Mouse (Mus musculus): ENCODE results near the gene Gmfb.
"Not testable (repeated sequence)": the region's sequence is repeated elsewhere in the genome, so short reads cannot be mapped to it uniquely, and the experiment has no call there.

Gene Gmfb

DNA sequence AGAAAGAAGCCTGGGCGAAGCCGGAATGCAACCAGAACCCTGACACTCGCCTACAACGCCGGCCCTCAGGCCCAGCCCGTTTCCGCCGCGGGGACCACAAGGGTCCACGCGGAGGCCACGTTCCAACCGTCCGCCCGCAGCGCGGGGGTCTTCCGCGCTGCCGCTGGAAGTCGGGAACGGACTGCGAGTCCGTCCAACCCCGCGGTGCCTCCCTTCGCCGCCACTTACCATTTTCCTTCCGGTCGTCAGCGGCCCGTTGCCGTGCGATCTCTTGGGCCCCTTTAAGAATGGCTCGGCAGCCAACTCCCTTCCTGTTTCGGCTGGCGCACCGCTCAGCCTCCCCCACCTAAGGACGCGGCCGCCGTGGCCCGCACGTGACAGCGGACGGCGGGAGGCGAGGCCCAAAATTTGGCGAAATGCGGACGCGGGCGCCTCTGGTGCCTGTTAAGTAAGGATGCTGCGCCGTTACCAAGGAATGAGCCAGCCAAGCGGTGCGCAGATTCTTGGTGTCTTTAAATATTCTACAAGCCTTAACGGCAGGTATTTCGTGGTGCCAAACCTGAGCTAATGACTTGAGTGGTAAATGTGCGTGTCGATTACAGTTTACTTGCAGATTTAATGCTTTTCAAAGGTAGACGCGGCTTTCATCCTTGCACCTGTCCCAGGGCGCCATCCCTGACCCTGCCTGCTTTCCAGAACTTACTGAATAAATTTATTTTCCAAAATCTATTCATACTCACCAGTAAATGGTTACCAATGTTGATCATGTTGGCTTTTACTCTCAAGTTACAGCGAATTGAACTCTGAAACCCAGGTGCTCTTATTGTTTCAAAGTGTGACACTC lies at the start of gene Gmfb:
Gmfb (minus strand) TSS at position 370 of the 844 bp plus-strand sequence.
- peak; percentile 94 to 97 for DNase-seq (ENCODE audit: low spot score in 2 of 2)

DNA sequence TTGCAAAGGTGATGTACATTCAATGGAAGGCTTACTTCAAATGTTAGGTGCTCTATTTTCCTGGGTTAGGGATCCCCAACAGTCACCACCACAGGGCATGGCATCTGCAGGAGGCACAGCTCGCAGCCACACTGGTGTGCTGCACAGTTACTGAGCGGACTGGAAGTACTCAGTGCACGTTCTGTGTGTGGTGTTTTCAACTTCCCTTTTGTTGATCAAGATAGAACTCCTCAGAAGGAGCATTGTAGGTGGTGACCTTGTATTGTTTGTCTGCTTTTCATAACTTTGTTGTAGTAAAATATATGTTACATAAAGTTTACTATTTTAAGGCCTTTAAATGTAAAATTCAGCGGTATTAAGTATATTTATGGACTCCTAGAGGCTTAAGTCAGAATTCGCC lies 40.9 kb upstream of the Gmfb start:
- DNase-seq (ENCODE audit: low spot score in 2 of 2), result no peak

DNA sequence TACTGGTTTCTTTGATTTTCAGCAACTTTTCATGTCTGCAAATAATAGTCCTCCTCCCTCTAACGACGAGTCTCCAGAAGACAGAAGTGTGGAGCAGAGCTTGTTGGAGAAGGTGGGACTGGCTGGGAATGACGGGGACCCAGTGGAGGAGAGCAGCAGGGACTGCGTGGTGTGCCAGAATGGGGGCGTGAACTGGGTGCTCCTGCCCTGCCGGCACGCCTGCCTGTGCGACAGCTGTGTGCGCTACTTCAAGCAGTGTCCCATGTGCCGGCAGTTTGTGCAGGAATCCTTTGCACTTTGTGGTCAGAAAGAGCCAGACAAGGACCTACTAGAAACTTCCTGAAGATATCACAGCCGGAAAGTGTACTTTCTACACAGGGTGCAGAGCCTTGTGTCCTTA lies 31.6 kb upstream of the Gmfb start:
- DNase-seq (ENCODE audit: low spot score in 2 of 2), result no peak

DNA sequence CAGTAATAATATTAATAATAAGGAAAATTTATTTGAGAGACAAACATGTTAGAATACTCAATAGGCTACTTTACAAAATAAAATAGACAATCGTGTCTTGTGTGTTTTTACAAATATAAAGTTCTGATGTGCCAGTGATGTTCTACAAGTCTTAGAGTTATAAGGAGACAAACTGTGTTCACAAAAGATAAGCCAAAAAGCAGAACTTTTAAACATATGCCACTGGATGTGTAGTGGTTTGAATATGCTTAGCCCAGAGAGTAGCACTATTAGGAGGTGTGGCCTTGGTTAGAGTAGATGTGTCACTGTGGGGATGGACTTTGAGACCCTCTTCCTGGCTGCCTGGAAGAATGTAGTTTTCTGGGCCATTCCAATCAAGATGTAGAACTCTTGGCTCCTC lies 27.7 kb upstream of the Gmfb start:
- DNase-seq (ENCODE audit: low spot score in 2 of 2), result no peak

DNA sequence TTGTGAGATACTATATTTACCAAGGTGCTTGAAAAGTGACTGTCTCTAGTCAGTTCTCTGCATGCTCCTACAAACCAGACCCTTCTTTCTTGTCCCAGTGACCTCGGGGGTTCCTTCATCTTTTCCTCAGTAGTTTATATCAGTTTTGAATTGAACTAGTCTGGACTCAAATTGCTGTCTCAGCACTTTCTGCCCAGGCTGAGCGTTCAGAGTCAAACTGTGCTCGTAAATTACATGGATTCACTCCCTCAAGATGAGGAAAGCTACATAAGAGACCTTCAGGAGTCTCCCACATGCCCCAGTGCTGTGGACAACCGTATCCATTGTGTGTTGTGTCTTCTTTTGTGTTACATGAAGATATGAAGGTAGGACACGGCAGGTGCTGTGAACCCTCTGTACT lies 26.7 kb upstream of the Gmfb start:
- DNase-seq (ENCODE audit: low spot score in 2 of 2), result no peak

DNA sequence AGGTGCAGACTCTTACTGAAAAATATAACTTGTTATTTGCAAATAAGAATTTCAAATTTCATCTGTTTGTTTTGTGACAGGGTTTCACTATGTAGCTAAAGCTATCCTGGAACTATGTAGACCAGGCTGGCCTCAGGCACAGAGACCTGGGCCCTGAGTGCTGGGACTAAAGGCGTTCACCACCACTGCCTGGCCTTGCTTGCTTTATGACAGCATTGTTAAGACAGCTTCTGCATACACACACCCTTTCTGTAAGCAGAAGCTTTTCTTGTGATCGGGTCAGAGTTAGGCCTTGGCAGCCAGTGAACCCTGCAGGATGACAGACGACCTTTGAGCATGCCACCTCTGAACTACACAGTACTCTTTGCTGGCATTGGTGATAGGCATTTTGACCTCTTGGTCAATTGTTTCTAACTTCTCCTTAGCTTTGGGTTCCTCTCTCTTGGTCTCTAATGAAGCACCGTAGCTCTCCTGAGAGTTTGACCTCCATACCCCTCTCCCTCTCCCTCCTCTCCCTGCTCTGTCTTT lies 26.1 kb upstream of the Gmfb start:
- no peak for DNase-seq (ENCODE audit: low spot score in 2 of 2)

DNA sequence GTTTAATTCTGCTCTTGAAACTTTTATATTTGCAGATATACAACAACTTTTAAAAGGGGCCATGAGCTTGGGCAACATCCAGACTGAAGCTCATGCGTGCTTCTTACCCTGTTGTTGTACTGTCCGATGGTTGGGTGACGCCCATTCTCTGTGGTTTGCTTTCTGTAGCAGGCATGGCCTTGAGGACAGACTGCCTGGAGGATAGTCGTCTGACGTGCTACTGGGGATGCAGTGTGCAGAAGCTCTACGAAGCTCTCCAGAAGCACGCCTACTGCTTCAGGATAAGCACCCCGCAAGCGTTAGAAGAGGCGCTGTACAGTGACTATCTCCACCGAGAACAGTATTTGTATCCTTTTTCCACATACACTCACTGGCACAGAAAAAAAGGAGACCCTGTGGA lies 23.7 kb upstream of the Gmfb start:
- DNase-seq (ENCODE audit: low spot score in 2 of 2), result no peak

DNA sequence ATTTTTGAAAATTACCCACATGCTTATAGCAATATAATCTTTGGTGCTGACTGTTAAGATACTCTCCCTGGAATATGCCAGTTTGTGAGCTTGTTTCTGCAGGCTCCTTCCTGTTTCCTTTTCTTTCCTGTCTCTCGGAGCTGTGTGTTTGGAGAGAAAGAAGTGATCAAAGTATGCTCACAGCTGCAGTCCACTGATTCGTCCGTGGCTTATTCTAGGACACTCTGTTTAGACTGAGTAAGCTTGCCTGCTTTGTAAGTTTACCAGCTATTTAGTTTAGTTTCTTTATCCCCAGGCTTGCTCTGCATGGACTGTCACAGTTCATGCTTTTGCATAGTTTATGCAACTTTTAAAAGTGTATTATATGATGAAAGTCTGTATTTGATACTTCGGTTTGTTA lies 17.3 kb upstream of the Gmfb start:
- no peak for DNase-seq (ENCODE audit: low spot score in 2 of 2)

DNA sequence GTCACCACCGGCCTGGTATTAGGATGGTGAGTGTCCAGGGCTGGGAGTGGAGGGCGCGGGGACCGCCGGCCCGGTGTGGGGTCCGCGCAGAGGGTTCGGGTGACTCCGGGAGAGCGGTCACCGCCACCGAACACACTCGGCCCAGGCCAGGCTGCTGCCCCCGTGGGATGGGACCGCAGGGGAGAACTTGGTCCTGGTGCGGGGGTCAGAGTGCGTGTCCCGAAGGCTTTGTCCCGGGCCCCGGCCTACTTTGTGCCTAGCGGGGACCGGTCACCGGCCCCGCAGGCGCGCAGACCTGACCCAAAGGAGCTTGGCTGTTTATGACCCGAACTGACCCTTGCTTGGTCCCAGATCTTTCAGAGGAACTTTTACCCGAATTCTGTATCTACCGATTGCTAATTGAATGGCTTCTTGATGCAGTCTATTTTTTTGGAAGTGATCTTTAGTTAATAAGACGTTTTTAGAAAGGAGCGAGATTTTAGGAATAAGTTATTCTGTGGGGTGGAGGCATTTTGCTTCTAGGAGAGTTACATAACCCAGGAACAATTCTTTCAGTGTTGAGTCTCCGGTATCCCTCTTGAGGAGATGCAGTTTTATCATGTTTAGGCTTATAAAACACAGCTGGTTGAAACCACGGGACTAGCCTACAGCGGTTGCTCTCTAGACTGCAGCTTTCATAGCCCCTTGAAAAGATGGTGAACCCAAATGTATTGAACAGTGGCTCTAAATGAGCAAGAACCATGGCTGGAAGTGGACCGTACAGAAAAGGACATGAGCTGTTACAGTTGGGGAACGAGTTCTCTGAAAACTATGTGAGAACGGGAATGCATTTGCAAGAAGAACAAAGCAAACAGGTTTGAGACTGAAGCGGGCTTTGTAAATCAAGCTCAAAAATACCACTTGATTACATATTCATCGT lies 10.6 kb upstream of the Gmfb start:
- peak in 1 of 2 experiments; percentile 20 for DNase-seq (ENCODE audit: low spot score in 2 of 2)

DNA sequence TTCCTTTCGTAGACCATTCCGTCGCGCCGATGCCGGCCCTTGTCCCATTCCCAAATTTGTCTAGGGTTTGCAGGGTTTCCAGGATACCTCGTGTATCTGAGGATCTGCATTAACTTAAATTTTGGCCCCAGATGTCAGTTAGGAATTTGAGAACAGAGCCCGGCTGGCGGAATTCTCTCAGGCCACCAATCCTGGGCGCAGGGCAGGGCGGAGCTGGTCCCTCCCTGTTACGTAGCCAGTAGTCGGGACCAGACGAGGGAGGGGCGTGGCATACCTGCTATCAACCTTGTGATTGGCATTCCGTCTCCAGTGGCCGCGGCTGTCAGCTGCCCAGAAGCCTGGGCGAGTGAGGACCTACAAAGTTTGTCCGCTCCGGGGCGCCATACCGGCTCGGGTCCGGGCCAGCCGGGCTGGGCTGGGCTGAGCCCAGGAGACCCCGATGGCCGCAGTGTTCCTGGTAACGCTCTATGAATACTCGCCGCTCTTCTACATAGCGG lies 9.8 kb upstream of the Gmfb start, which contains the start of gene Cgrrf1:
Cgrrf1 (plus strand) TSS at position 289 of the 497 bp plus-strand sequence.
- DNase-seq (ENCODE audit: low spot score in 2 of 2), result peak; percentile 93 to 98

DNA sequence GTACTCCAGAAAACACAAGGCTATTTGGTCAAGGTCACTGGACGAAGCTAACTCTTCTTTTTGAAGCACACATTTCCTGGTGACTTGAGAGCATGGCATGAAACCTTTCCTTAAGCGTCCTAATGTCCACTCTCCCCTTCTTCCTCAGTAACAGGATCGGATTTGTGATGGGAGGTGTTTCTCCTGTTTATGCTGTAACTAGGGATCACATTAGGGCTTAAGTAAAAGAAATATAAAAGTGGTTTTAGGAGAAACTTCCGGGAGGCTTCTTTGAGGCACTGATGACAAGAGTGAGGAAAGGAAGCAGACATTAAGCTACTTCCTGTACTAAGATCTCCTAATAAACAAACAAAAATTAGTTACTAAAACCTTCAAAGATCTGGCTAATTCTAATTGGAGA lies 9.3 kb upstream of the Gmfb start:
- peak in 1 of 2 experiments; percentile 18 for DNase-seq (ENCODE audit: low spot score in 2 of 2)

DNA sequence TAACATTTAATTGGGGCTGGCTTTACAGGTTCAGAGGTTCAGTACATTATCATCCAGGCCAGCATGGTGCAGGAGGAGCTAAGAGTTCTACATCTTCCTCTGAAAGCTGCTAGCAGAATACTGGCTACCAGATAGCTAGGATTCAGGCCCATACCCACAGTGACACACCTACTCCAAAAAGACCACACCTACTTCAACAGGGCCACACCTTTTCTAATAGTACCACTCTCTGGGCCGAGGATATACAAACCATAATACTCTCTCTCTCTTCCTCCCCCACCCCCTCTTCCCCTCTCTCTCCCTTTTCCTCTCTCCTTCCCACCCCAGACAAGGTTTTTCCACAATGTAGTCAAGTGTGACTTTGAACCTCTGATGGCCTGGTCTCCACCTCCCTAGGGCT lies 5.4 kb upstream of the Gmfb start:
- DNase-seq (ENCODE audit: low spot score in 2 of 2), result no peak

DNA sequence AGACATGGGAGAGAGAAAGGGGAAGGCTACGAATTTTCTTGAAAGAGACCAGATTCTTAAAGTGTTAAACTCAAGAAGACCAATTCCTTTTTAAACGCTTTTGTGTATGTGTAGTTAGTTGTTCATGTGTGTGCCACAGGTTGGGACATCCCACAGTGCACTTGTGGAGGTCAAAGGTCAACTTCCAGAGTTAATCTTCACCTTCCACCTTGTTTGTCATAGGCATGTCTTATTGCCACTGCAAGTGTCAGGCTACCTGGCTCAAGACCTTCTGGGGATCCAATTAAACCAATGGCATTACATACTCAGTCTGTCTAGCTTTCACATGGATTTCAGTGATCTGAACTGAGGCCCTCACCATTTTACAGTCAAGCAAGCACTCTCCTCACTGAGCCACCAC lies 2.0 kb upstream of the Gmfb start:
- no peak for DNase-seq (ENCODE audit: low spot score in 2 of 2)

DNA sequence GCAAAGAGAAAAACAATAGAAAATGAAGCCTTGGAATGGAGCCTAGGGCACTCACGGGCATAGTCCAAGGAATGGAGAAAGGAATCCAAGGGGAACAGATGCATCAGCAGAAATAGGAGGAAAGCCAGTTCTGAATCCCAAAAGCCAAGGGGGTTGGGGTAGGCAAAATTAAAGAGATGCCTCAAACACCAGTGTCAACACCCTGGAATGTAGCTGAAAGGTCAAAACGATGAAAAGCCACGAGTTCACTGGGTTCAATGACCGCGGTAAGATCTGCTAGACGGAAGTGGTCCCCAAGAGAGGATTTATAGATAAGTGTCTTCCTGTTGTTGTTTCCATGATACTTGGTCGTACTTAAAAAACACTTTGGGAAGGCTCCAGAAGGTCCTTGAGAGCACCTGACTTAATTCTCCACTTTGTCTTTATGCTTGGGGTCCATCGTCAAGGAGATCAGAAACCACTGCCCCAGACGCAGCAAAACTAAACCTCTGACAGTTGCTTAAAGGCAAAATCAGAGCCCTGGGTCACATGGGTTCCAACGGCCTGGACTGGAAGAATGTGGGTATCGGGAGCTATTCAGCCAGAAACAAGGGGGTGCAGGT lies 670 bp downstream of the Gmfb start:
- peak in 1 of 2 experiments; percentile 22 for DNase-seq (ENCODE audit: low spot score in 2 of 2)

DNA sequence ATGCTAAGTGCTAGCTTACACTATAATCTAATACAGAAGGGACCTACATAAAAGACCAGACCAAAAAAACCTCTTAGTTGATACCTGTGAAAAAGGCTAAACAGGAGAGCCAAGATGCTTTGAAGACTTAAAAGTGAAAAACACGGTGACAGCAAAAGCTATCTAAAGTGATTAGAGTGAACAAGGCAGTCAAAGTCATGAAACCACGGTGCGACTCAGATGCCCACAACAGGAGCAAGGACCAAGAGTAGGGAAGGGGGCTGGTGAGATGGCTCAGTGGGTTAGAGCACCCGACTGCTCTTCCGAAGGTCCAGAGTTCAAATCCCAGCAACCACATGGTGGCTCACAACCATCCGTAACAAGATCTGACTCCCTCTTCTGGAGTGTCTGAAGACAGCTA lies 2.1 kb downstream of the Gmfb start:
- DNase-seq (ENCODE audit: low spot score in 2 of 2), result not testable (repeated sequence)

DNA sequence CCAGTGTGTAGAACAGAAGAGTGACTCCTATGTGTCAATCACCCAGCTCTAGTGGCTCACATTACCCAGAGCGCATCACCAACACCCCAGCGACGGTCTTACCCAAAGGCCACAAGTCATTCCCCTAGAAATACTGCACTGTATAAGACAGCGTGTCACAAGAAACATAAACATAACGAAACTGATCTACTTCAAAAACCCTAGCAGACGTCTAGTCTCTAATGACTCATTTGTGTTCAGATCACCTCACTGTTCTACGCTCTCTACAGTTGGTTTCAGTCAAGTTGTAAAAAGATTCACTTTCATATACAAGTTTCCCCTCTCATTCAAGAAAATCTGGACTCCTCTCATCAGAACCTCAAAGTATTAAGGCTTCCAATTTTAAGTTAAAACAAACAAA lies 3.3 kb downstream of the Gmfb start:
- no peak for DNase-seq (ENCODE audit: low spot score in 2 of 2)

DNA sequence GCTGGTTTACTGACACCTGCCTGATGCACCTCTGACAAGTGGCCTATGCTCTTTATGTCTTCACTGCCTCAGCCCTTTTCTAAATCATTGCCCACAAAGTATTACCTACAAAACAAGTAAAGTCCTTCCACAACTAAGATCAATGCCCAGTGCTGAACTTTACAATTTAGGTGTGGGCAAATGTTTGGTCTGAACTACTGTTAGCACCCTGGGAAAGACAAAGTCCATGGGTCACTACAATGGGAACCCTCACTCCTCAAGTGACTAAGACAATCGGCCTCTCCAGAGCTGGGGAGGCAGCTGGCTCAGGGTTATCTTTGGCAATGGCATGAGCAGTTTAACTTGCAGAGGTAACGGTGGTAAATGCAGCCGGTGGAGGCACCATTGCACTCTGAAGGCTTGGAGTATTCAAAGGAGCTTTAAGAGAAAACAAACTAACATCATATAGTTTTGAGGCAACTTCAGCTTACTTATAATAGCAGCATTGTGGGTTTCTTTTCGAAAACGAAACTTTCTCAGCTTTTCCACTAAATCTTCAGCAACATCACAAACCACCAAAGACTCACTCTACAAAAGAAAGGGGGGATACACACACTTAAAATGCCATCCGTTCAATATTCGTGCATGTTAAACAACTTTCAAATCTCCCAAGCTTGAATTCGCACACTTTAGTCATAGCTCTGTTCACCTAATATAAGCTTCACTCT lies 5.0 kb downstream of the Gmfb start:
- no peak for DNase-seq (ENCODE audit: low spot score in 2 of 2)

DNA sequence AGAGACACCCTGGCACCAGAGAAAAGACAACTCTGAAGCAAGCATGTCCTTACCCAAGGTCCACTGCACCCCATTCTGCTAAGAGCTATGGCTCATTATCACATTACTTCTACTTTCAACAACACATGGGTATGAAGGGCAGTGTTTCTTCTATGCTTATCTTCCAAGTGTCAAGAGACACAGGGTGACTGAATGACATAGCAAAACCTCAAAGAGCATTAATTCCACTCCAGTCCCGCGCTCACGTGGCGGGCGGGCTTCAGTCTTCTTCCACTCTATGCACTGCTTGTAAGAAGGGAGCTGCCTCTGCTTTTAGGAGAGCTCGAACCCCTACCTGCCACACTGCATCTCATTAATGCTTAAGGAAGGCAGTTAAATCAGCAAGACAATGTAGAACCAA lies 6.4 kb downstream of the Gmfb start:
- DNase-seq (ENCODE audit: low spot score in 2 of 2), result no peak

DNA sequence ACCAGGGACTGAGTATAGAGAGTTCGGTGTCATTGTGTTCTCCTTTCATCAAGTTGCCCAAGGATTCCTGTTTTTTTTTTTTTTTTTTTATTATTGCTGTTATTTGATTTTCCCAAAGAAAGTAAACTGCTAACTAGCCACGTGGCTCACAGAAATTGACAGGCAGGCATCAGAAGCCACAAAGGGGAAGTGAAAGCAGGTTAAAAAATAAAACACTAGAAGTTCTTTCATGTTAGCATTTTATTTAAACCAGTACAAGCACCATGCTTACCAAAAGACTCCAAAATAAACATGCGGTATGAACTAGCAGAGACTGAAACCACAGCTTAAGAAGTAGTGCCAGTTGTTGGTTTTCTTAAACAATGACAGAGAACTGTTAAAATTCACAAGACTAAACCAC lies 14.1 kb downstream of the Gmfb start:
- no peak for DNase-seq (ENCODE audit: low spot score in 2 of 2)

DNA sequence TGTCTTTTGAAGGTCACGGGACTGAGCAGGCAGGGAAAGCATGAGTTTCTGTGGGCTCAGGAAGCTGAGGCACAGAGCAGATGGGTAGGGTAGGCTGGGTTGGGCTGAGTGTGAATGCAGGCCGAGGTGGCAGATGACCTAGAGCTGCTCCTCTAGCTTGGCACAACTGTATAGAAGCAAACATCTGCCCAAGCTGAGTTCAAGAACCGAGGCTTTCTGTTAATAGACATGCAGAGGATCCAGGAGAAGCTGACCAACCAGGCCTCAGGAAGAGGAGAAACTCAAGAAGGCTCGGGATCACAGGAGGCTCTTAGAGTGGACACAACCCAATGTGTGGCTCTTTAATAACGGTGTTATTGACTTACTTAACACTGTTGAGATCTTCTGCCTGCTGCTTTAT lies 15.9 kb downstream of the Gmfb start:
- DNase-seq (ENCODE audit: low spot score in 2 of 2), result no peak

DNA sequence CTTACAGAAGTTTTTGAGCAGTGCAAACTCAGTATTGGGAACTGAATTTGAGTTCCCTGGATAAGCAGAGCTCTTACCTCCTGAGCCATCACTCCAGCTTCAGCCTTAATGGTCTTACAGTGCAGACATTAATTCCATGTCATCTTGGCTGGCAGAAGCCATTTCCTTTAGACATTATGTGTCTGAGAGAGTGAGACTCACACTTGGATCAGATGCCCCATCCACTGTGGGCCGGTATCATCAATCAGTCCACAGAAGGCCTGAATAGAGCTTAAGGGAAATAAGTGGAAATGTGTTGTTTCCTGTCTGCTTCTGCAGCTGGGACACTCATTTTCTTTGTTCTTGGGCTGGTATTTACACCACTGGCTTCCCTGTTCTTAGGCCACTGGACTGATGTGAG lies 18.3 kb downstream of the Gmfb start:
- no peak for DNase-seq (ENCODE audit: low spot score in 2 of 2)
